Mouse (Mus musculus): ENCODE data around the gene Gtpbp1. TPM values are rescaled to one million over a fixed set of nuclear protein-coding genes. Genes with fewer than 3 reads are reported as not detected.

Gtpbp1 gene
- polyA plus RNA-seq, 1 experiment, result not detected

GRCm38 (mm10) chr15:79697558-79698187 is 7.0 kb downstream of the Gtpbp1 start:
- no peak overlapping the region for H3K27ac ChIP-seq (ENCODE audit: insufficient read depth, low read depth, low read length)
- H3K4me1 ChIP-seq (ENCODE audit: control insufficient read depth, insufficient read depth, low read length), result peaks cover 26% of the 10 kb centered on the region
- 75% methylated on average over 9 of the region's 9 CpGs for WGBS
- TF ChIP-seq CTCF (IDR thresholded peaks at IDR 0.05; ENCODE audit: insufficient read depth, low read depth, low read length), result no peak
- TF ChIP-seq POLR2A (IDR thresholded peaks at IDR 0.05; ENCODE audit: insufficient read depth, low read depth, low read length), result no peak
- H3K4me3 ChIP-seq (ENCODE audit: insufficient read depth, low read depth, low read length), result no peak overlapping the region

- 76% methylated on average over 17 of the region's 17 CpGs for WGBS
- no peaks in the 10 kb centered on the region for H3K4me1 ChIP-seq (ENCODE audit: control insufficient read depth, insufficient read depth, low read length)
- TF ChIP-seq CTCF (IDR thresholded peaks at IDR 0.05; ENCODE audit: insufficient read depth, low read depth, low read length) (no peak), POLR2A (IDR thresholded peaks at IDR 0.05; ENCODE audit: insufficient read depth, low read depth, low read length) (no peak)
- no peak overlapping the region for H3K27ac ChIP-seq (ENCODE audit: insufficient read depth, low read depth, low read length)
- no peak overlapping the region for H3K4me3 ChIP-seq (ENCODE audit: insufficient read depth, low read depth, low read length)
Measured at GRCm38 (mm10) chr15:79706603-79707214, 16.1 kb downstream of the Gtpbp1 start.

- WGBS, result 81% methylated on average over 5 of the region's 5 CpGs
- H3K27ac ChIP-seq (ENCODE audit: insufficient read depth, low read depth, low read length), result no peak overlapping the region
- TF ChIP-seq POLR2A (IDR thresholded peaks at IDR 0.05; ENCODE audit: insufficient read depth, low read depth, low read length) (no peak), CTCF (IDR thresholded peaks at IDR 0.05; ENCODE audit: insufficient read depth, low read depth, low read length) (no peak)
- no peak overlapping the region for H3K4me3 ChIP-seq (ENCODE audit: insufficient read depth, low read depth, low read length)
- no peaks in the 10 kb centered on the region for H3K4me1 ChIP-seq (ENCODE audit: control insufficient read depth, insufficient read depth, low read length)
Measured at GRCm38 (mm10) chr15:79708229-79708822, 17.7 kb downstream of the Gtpbp1 start.

GRCm38 (mm10) chr15:79715646-79716045 is 25.0 kb downstream of the Gtpbp1 start:
- 92% methylated on average over 7 of the region's 7 CpGs for WGBS
- TF ChIP-seq POLR2A (IDR thresholded peaks at IDR 0.05; ENCODE audit: insufficient read depth, low read depth, low read length) (no peak), CTCF (IDR thresholded peaks at IDR 0.05; ENCODE audit: insufficient read depth, low read depth, low read length) (no peak)
- Histone ChIP-seq H3K27ac (ENCODE audit: insufficient read depth, low read depth, low read length) (no peak overlapping the region), H3K4me3 (ENCODE audit: insufficient read depth, low read depth, low read length) (no peak overlapping the region), H3K4me1 (ENCODE audit: control insufficient read depth, insufficient read depth, low read length) (no peaks in the 10 kb centered on the region)

GRCm38 (mm10) chr15:79716710-79717109 is 26.1 kb downstream of the Gtpbp1 start:
- no peak overlapping the region for H3K27ac ChIP-seq (ENCODE audit: insufficient read depth, low read depth, low read length)
- WGBS, result 86% methylated on average over 6 of the region's 6 CpGs
- H3K4me3 ChIP-seq (ENCODE audit: insufficient read depth, low read depth, low read length), result no peak overlapping the region
- H3K4me1 ChIP-seq (ENCODE audit: control insufficient read depth, insufficient read depth, low read length), result 0 out of 2 replicates have a peak, but pooled peaks cover 3% of the 10 kb centered on the region
- TF ChIP-seq POLR2A (IDR thresholded peaks at IDR 0.05; ENCODE audit: insufficient read depth, low read depth, low read length), result no peak
- TF ChIP-seq CTCF (IDR thresholded peaks at IDR 0.05; ENCODE audit: insufficient read depth, low read depth, low read length), result no peak

GRCm38 (mm10) chr15:79720267-79720666 is 29.6 kb downstream of the Gtpbp1 start:
- 93% methylated on average over 8 of the region's 8 CpGs for WGBS

GRCm38 (mm10) chr15:79720796-79721195 is 30.2 kb downstream of the Gtpbp1 start:
- no peak overlapping the region for H3K4me3 ChIP-seq (ENCODE audit: insufficient read depth, low read depth, low read length)
- WGBS, result 88% methylated on average over 4 of the region's 4 CpGs
- no peak for TF ChIP-seq CTCF (IDR thresholded peaks at IDR 0.05; ENCODE audit: insufficient read depth, low read depth, low read length)

More at GRCm38 (mm10) chr15:79720267-79720666, 29.6 kb downstream of the Gtpbp1 start:
- H3K27ac ChIP-seq (ENCODE audit: insufficient read depth, low read depth, low read length), result no peak overlapping the region
- H3K4me3 ChIP-seq (ENCODE audit: insufficient read depth, low read depth, low read length), result no peak overlapping the region
- TF ChIP-seq POLR2A (IDR thresholded peaks at IDR 0.05; ENCODE audit: insufficient read depth, low read depth, low read length), result no peak
- no peak for TF ChIP-seq CTCF (IDR thresholded peaks at IDR 0.05; ENCODE audit: insufficient read depth, low read depth, low read length)
- H3K4me1 ChIP-seq (ENCODE audit: control insufficient read depth, insufficient read depth, low read length), result peaks cover 28% of the 10 kb centered on the region

GRCm38 (mm10) chr15:79723439-79723838 is 32.8 kb downstream of the Gtpbp1 start:
- no peak for TF ChIP-seq POLR2A (IDR thresholded peaks at IDR 0.05; ENCODE audit: insufficient read depth, low read depth, low read length)
- TF ChIP-seq CTCF (IDR thresholded peaks at IDR 0.05; ENCODE audit: insufficient read depth, low read depth, low read length), result peak; percentile 33; the same call in 1 of the 2 replicates
- H3K4me3 ChIP-seq (ENCODE audit: insufficient read depth, low read depth, low read length), result no peak overlapping the region
- peaks cover 53% of the 10 kb centered on the region for H3K4me1 ChIP-seq (ENCODE audit: control insufficient read depth, insufficient read depth, low read length)
- H3K27ac ChIP-seq (ENCODE audit: insufficient read depth, low read depth, low read length), result peak overlapping the region; percentile 17
- 33% methylated on average over 1 of the region's 1 CpGs for WGBS

More at GRCm38 (mm10) chr15:79720796-79721195, 30.2 kb downstream of the Gtpbp1 start:
- Histone ChIP-seq H3K27ac (ENCODE audit: insufficient read depth, low read depth, low read length) (no peak overlapping the region), H3K4me1 (ENCODE audit: control insufficient read depth, insufficient read depth, low read length) (peaks cover 31% of the 10 kb centered on the region)

GRCm38 (mm10) chr15:79725190-79725789 is 34.6 kb downstream of the Gtpbp1 start:
- peak overlapping the region; percentile 72 for H3K27ac ChIP-seq (ENCODE audit: insufficient read depth, low read depth, low read length)

More at GRCm38 (mm10) chr15:79725190-79725789, 34.6 kb downstream of the Gtpbp1 start:
- 53% methylated on average over 11 of the region's 11 CpGs for WGBS
- Histone ChIP-seq H3K4me3 (ENCODE audit: insufficient read depth, low read depth, low read length) (no peak overlapping the region), H3K4me1 (ENCODE audit: control insufficient read depth, insufficient read depth, low read length) (peaks cover 62% of the 10 kb centered on the region)
- TF ChIP-seq POLR2A (IDR thresholded peaks at IDR 0.05; ENCODE audit: insufficient read depth, low read depth, low read length) (no peak), CTCF (IDR thresholded peaks at IDR 0.05; ENCODE audit: insufficient read depth, low read depth, low read length) (no peak)
